Mouse (Mus musculus) bone marrow macrophage, adult 2 months (primary cell): ENCODE measurements around the gene Cyp4f14. TPM values are rescaled to one million over a fixed set of nuclear protein-coding genes. Genes with fewer than 3 reads are reported as not detected.

ENCODE experiments used
- H3K27ac ChIP-seq: 2 replicates; pipeline ENCODE4 v1.5.1; 2012; ENCODE audit warnings: low read depth, low read length; ENCODE audit not compliant: insufficient read depth
- H3K4me1 ChIP-seq: 2 replicates; pipeline ENCODE4 v1.6.1; 2012; ENCODE audit warnings: low read length; ENCODE audit not compliant: control insufficient read depth, insufficient read depth
- H3K4me3 ChIP-seq: 2 replicates; pipeline ENCODE4 v1.5.1; 2012; ENCODE audit warnings: mild to moderate bottlenecking, low read length, moderate library complexity; ENCODE audit not compliant: insufficient read depth
- CTCF ChIP-seq: IDR thresholded peaks from 2 replicates; pipeline ENCODE4 v1.5.1; 2012; ENCODE audit warnings: low read depth, mild to moderate bottlenecking, low read length, moderate library complexity
- POLR2A ChIP-seq: IDR thresholded peaks from 2 replicates; pipeline ENCODE4 v1.6.1; 2012; ENCODE audit warnings: mild to moderate bottlenecking, low read depth, low read length, borderline replicate concordance
- polyA plus RNA-seq: library from polyadenylated mRNA; stranded (reverse); fragments of >200 nt; gene quantifications from 2 replicates; pipeline ENCODE4 v1.2.4, GENCODE M21; 2012; ENCODE audit not compliant: missing spikeins, insufficient read depth, insufficient read length

Gene Cyp4f14
- polyA plus RNA-seq, 1 experiment: not detected

- no peak for TF ChIP-seq POLR2A
- no peak for TF ChIP-seq CTCF
- no peak overlapping the region for H3K27ac ChIP-seq
- H3K4me1 ChIP-seq: peaks cover 3% of the 10 kb centered on the region
- H3K4me3 ChIP-seq: no peak overlapping the region
Observed at GRCm38 (mm10) chr17:32895421-32895820, 21.7 kb downstream of the Cyp4f14 start.

GRCm38 (mm10) chr17:32893901-32894300, 23.2 kb downstream of the Cyp4f14 start:
- H3K27ac ChIP-seq: no peak overlapping the region
- no peak overlapping the region for H3K4me3 ChIP-seq
- TF ChIP-seq POLR2A (no peak), CTCF (no peak)
- peaks cover 6% of the 10 kb centered on the region for H3K4me1 ChIP-seq

DNA sequence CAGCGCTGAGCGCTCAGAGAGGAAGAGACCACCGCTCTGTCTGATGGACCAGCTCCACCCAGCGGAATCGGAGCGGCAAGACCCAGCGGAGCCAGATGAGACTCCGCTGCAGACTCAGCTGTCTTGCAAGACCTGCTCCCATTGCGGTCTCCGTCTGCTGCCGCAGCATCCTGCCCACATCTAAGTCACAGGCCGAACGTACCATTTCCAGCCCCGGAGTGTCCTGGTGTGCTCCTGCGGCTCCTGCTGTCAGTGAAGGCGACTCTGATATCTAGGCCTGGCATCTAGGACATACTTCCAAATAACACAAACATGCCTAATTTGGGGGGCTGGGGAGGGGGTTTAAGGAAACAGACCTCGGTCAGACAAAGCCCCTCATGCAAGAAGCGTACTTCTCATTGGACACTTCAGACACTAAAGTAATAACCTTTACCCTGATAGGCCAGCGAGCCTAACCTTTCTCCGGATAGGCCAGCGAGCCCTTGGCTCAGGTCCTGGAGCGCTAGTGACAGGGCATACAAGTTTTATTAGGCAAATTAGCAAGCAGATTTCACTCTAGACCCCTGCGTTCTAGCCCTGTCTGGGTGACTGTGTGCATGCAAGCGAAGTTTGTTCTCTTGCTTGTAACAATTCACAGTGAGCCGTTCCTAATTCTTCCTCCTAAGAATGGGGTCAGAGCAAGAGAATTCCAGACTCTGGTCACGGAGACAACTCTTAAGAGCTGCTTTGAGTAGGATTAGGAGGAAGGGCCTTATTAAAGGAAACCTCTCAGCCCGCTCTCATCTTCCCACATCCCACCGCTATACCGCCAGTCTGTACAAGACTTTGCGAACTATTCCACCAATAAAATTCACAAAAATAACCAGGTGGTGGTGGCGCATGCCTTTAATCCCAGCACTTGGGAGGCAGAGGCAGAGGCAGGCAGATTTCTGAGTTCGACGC, 25.6 kb downstream of the Cyp4f14 start, which contains the start of gene Zfp870:
Gene Zfp870, minus strand, starts transcription at position 404 of the 942 bp plus-strand sequence.
- Histone ChIP-seq H3K4me1 (peaks cover 6% of the 10 kb centered on the region), H3K27ac (no peak within 1 kb of the TSS), H3K4me3 (peak within 1 kb of the TSS; percentile 79)
- TF ChIP-seq CTCF (no peak), POLR2A (no peak)

DNA sequence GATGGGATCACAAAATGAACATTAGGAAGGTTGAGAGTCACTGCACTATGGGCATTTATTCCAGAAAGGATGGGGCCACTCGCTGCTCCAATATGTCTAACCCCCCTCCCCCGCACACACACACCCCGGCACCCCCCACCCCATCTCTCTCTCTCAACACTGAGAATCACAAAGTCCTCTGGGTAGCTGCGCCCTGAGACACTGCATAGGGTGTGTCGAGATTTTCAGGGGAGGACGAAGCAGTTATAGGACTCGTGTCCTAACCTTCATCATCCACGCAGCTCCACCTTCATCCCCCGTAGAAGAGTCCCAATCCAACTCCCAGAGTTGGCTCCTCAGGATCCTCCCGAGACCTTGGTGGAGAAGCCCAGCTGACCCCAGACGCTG, 26.3 kb downstream of the Cyp4f14 start:
- peak overlapping the region; percentile 79 for H3K4me3 ChIP-seq
- no peak overlapping the region for H3K27ac ChIP-seq
- H3K4me1 ChIP-seq: peaks cover 6% of the 10 kb centered on the region
- TF ChIP-seq CTCF: no peak

DNA sequence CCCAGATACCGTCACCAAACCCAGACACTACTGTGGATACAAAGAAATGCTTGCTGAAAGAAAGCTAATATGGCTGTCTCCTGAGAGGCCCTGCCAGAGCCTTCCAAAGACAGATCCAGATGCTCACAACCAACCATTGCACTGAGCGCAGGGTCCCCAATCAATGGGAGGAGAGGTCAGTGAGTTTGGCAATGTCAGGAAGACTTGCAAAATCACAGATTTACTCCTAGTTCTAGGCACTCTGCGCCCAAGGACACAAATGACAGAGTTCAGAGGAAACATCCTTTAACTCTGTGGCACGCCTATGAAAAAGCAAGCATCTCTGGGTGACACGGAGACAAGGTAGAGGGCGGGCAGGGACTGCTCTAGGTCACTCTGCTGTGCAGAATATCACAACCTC, 27.5 kb downstream of the Cyp4f14 start:
- Histone ChIP-seq H3K4me1 (peaks cover 6% of the 10 kb centered on the region), H3K4me3 (no peak overlapping the region), H3K27ac (no peak overlapping the region)
- TF ChIP-seq POLR2A (no peak), CTCF (no peak)

DNA sequence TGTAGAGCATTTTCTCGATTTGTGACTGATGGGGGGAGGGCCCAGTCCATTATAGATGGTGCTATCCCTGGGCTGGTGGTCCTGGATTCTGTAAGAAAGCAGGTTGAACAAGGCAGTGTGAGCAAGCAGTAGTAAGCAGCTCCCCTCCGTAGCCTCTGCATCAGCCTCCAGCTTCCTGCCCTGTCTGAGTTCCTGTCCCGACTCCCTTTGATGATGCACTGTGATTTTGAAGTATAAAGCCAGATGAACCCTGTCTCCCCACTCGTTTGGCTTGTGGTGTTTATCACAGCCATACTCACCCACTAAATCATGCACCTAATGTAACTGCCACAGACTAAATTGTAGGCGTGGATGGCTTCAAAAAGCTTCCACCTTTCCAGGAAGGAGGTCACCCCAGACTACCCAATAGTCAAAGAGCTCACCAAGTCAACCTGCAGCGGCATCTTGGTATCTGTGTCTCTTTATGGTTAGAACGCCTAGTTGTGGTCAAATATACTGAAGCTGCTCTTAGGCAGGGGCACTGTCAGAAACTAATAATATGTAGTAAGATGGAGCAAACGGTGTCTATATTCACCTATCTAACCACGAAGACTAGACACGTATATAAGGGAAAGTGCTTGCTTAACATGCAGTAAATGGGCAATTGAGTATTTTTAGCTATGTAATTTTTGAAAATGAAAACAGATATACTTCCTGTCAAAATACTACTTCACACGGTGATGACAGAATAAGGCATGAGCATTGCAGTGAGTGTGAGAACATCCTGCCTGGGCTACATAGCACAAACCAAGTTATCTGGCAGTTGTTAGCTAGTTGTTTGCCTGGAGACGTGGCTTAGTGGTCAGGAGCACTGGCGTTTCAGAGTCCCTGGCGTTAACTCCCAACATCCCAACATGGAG, 36.6 kb downstream of the Cyp4f14 start:
- H3K4me3 ChIP-seq: no peak overlapping the region
- no peaks in the 10 kb centered on the region for H3K4me1 ChIP-seq
- no peak overlapping the region for H3K27ac ChIP-seq
- TF ChIP-seq CTCF: no peak
- TF ChIP-seq POLR2A: no peak

DNA sequence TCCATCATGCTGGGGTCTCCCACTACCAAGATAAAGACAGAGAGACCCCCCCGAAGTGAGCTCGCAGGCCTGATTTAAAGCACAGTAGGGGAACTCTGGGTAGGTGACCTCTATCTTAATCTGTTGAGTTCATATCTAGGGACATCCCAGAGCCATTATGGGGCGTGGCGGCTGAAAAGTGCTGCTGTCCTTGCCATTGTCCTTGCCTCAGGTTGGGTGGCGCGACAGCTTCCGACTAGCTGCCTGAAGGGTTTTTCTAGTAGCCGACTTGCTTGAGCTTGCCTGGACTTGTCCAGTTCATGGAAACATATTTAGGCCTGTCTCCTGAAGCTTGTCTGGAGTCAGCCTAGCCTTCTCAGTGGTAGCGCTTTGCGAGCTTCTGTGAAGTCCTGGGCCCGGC, 38.4 kb downstream of the Cyp4f14 start:
- Histone ChIP-seq H3K4me3 (no peak overlapping the region), H3K27ac (no peak overlapping the region), H3K4me1 (no peaks in the 10 kb centered on the region)
- TF ChIP-seq CTCF: no peak
- TF ChIP-seq POLR2A: no peak

DNA sequence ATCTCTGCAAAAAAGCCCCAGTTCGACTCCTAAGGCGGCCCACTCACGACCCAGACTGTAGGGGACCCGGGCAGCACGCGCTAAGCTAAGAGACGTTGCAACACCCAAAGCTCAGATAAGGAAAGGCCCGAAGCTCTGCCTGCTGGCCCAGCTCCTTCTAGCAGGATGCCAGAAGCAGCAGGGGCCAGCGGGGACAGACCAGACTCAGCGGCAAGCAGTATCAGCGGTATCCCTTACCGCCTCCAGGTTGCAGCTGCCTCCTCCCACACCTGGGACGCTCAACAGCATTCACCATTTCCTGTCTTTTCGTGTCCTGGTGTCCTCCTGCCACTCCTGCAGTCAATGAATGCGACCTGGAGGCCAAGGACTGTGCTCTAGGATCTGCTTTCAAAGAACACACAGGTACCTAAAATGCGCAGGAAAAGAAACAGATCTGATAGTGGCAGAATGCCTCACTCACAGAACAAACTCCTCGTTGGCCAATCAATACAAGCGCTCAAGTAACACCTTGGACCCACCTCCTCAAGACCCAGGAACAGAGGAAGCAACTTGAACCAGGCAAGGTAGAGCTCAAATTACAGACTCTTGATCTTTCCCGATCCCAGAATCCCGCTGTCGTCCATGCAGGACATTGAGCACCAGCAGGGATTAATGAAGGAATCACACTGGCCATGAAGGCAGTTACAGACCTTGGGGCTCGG, 39.5 kb downstream of the Cyp4f14 start:
- no peaks in the 10 kb centered on the region for H3K4me1 ChIP-seq
- no peak overlapping the region for H3K4me3 ChIP-seq
- H3K27ac ChIP-seq: no peak overlapping the region
- no peak for TF ChIP-seq POLR2A
- TF ChIP-seq CTCF: no peak

- no peak overlapping the region for H3K27ac ChIP-seq
- H3K4me1 ChIP-seq: no peaks in the 10 kb centered on the region
- H3K4me3 ChIP-seq: no peak overlapping the region
- TF ChIP-seq POLR2A (no peak), CTCF (no peak)
Observed at GRCm38 (mm10) chr17:32872696-32873095, 44.4 kb downstream of the Cyp4f14 start.
